Mouse (Mus musculus) spleen, adult 2 months (tissue): Measurements from ENCODE around the gene Polr2c.

ENCODE experiments used
- CTCF ChIP-seq: fragments of 200-500 bp; IDR thresholded peaks from 2 replicates; pipeline ENCODE4 v1.5.1; 2011; ENCODE audit warnings: mild to moderate bottlenecking, inconsistent platforms; ENCODE audit not compliant: insufficient read depth, insufficient read length, insufficient replicate concordance; ENCODE audit errors: extremely low read depth
- POLR2A ChIP-seq: fragments of 200-500 bp; IDR thresholded peaks from 2 replicates; pipeline ENCODE4 v1.6.1; 2011; ENCODE audit warnings: low read depth, low read length, inconsistent platforms

- TF ChIP-seq CTCF (no peak), POLR2A (no peak)
These were observed 36.7 kb upstream of the Polr2c start for GRCm38 (mm10) chr8:94820553-94820952.
